Mouse (Mus musculus) small intestine, adult 2 months (tissue): ENCODE results near the gene Ppp1r11. TPM values are rescaled to one million over a fixed set of nuclear protein-coding genes. Genes with fewer than 3 reads are reported as not detected.

Experiments used
- H3K27ac ChIP-seq: fragments of 200-500 bp; 2 replicates; pipeline ENCODE4 v1.5.1; 2012; ENCODE audit warnings: low read depth, low read length, control low read depth, inconsistent platforms; ENCODE audit not compliant: insufficient read depth
- H3K27me3 ChIP-seq: fragments of 200-500 bp; 2 replicates; pipeline ENCODE4 v1.6.1; 2012; ENCODE audit warnings: mild to moderate bottlenecking, moderate library complexity, low read length, inconsistent platforms; ENCODE audit not compliant: control insufficient read depth, insufficient read depth
- H3K36me3 ChIP-seq: fragments of 200-500 bp; 2 replicates; pipeline ENCODE4 v1.6.1; 2012; ENCODE audit warnings: mild to moderate bottlenecking, low read length, control low read depth, inconsistent platforms; ENCODE audit not compliant: control insufficient read depth, insufficient read depth
- H3K4me1 ChIP-seq: fragments of 200-500 bp; 2 replicates; pipeline ENCODE4 v1.6.1; 2012; ENCODE audit warnings: low read length, inconsistent platforms, mixed read lengths; ENCODE audit not compliant: control insufficient read depth, insufficient read depth, insufficient read length
- H3K4me3 ChIP-seq: fragments of 200-500 bp; 2 replicates; pipeline ENCODE4 v1.5.1; 2012; ENCODE audit warnings: low read depth, mild to moderate bottlenecking, control low read depth, inconsistent platforms, low read length, moderate library complexity
- CTCF ChIP-seq: fragments of 200-500 bp; IDR thresholded peaks from 2 replicates; pipeline ENCODE4 v1.5.1; 2012; ENCODE audit warnings: low read depth, mild to moderate bottlenecking, control low read depth, inconsistent platforms, low read length, moderate library complexity, mixed read lengths; ENCODE audit not compliant: insufficient replicate concordance, insufficient read length; ENCODE audit errors: extremely low read depth
- POLR2A ChIP-seq: fragments of 200-500 bp; IDR thresholded peaks from 2 replicates; pipeline ENCODE4 v1.6.1; 2012; ENCODE audit warnings: low read depth, mild to moderate bottlenecking, control low read depth, inconsistent platforms, low read length, moderate library complexity
- WGBS: fragments of 180-500 bp; shearing (Covaris S2); methylation state at CpG from one replicate; pipeline ENCODE4 v1.1.7; 2018; 5-methylcytosine and 5-hydroxymethylcytosine counted together
- polyA plus RNA-seq: library from polyadenylated mRNA; depleted of rRNA; stranded (reverse); fragments of >200 nt; gene quantifications from 2 replicates; pipeline ENCODE4 v1.2.3, GENCODE M21; 2012; rRNA removed

The Ppp1r11 gene
- polyA plus RNA-seq, 1 experiment: 31.1 TPM

DNA sequence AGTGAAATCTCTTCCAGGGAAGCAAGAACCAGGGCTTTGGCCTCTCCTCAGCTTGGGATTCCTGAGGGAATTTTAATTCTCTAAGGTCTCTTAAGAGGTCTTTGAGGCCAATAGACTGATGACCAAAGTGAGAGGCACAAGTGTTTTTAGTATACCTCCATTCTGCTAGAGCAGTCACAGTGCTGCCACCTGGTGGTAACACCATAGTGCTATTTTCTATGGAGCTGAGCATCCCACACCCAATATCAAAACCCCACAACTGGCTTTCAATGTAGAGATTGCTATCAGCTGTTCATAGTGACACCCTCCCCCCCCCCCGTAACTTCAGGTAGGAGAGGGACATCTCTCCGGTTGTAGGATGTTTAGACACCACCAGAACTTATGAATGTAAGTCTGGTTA, 37.4 kb downstream of the Ppp1r11 start:
- Histone ChIP-seq H3K36me3 (peaks cover 12% of the 10 kb centered on the region), H3K27me3 (no peaks in the 10 kb centered on the region), H3K27ac (no peak overlapping the region), H3K4me3 (no peak overlapping the region), H3K4me1 (peaks cover 3% of the 10 kb centered on the region; the same call in 1 of the 2 replicates)
- 9% methylated on average over 2 of the region's 2 CpGs for WGBS
- TF ChIP-seq CTCF: no peak
- TF ChIP-seq POLR2A: no peak

DNA sequence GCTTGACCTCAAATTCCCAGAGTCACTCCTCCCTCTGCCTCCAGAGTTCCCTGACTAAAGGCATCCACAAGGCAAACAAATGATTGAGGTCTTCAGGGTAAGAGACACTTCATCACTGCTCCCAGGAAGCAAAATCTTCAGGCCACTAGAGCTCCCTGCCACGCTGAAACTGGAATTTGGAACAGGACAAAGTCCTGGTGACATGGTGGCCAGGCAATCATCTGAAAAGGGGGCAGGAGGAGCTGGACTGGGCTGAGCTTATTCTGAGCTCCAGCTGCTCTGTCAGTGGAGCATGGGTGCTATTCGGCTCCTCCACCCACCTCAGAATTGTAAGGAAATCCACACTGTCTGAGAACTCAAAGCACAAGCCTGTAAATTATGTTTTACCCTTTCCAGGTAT, 39.5 kb downstream of the Ppp1r11 start:
- no peak overlapping the region for H3K27ac ChIP-seq
- TF ChIP-seq CTCF: no peak
- no peak for TF ChIP-seq POLR2A
- 33% methylated on average over 2 of the region's 2 CpGs for WGBS

DNA sequence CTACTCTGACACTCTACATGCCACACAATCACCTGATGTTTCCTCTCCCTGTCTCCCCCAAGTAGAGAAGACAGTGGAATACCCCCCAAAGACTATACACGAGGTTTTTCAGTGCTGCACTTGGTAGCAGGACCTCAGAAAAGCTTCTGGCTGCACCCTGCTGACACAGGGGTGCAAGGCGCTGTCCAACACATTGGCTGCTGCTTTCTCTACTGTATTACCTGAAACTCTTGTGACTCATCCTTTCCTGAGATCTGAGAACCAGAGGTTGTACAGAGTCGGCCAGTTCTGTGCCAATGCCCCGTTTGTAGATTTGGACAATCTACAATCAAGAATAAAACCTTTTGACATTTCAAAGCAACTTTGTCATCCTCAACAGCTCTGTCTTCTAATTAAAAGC, 41.7 kb downstream of the Ppp1r11 start:
- Histone ChIP-seq H3K27me3 (no peaks in the 10 kb centered on the region), H3K36me3 (peaks cover 49% of the 10 kb centered on the region), H3K4me3 (no peak overlapping the region), H3K4me1 (peaks cover 5% of the 10 kb centered on the region; the same call in 1 of the 2 replicates), H3K27ac (no peak overlapping the region)
- 64% methylated on average over 4 of the region's 4 CpGs for WGBS
- TF ChIP-seq CTCF: no peak
- TF ChIP-seq POLR2A: no peak

More for the DNA sequence above, 39.5 kb downstream of the Ppp1r11 start:
- Histone ChIP-seq H3K27me3 (no peaks in the 10 kb centered on the region), H3K4me3 (no peak overlapping the region), H3K4me1 (peaks cover 3% of the 10 kb centered on the region; the same call in 1 of the 2 replicates), H3K36me3 (peaks cover 28% of the 10 kb centered on the region)

DNA sequence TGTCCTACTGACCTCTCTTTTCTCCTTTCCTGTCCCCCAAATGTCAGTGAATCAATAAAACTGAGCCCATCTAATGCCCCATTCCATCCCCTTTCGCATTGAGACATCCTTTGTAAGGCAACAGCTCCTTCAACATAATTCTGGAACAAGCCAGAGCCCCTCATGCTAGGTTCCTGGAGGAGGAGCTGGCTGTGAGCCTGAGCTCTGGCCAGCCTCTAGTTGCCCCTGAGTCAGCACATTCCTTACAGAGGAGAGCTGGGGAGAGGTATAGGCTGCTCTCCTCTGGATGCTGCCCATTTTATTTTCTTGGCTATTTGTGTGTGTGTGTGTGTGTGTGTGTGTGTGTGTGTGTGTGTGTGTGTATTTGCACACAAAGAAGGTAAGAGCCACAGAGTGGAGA, 43.3 kb downstream of the Ppp1r11 start:
- H3K36me3 ChIP-seq: peaks cover 54% of the 10 kb centered on the region
- no peak overlapping the region for H3K27ac ChIP-seq
- no peaks in the 10 kb centered on the region for H3K27me3 ChIP-seq
- H3K4me3 ChIP-seq: no peak overlapping the region
- H3K4me1 ChIP-seq: peaks cover 5% of the 10 kb centered on the region; the same call in 1 of the 2 replicates
- TF ChIP-seq CTCF (no peak), POLR2A (no peak)
- WGBS: 77% methylated on average over 1 of the region's 1 CpGs

GRCm38 (mm10) chr17:36903651-36904050, 47.9 kb downstream of the Ppp1r11 start:
- Histone ChIP-seq H3K4me1 (peaks cover 1% of the 10 kb centered on the region; the same call in 1 of the 2 replicates), H3K4me3 (no peak overlapping the region), H3K27me3 (no peaks in the 10 kb centered on the region), H3K36me3 (peaks cover 47% of the 10 kb centered on the region), H3K27ac (no peak overlapping the region)
- WGBS: 49% methylated on average over 3 of the region's 3 CpGs
- TF ChIP-seq CTCF: no peak
- no peak for TF ChIP-seq POLR2A

GRCm38 (mm10) chr17:36900691-36901090, 50.9 kb downstream of the Ppp1r11 start:
- H3K36me3 ChIP-seq: peaks cover 22% of the 10 kb centered on the region
- H3K27me3 ChIP-seq: no peaks in the 10 kb centered on the region
- WGBS: 9% methylated on average over 1 of the region's 1 CpGs
- H3K4me3 ChIP-seq: peak overlapping the region; percentile 9; the same call in 1 of the 2 replicates
- TF ChIP-seq CTCF: no peak
- TF ChIP-seq POLR2A: no peak
- H3K27ac ChIP-seq: no peak overlapping the region
- H3K4me1 ChIP-seq: peaks cover 3% of the 10 kb centered on the region; the same call in 1 of the 2 replicates

DNA sequence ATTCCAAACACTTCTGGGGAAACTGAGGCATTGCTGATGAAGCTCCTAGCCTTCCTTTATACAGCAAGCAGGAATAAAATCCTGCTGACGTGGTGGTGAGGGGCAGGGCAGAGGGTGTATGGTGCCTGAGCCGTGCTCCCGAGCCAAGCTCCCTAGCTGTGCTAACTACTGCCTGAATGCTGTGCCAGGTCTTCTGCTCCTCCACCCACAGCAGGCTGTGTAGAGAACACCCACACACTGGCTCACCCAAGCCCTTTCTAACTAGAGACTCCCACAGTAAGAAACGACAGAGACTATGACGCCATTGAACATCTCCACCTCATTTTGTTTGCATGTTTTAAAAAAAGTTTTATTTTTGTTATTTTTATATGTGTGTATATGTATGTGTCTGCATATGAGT, 51.5 kb downstream of the Ppp1r11 start:
- H3K36me3 ChIP-seq: peaks cover 15% of the 10 kb centered on the region
- no peaks in the 10 kb centered on the region for H3K27me3 ChIP-seq
- TF ChIP-seq POLR2A: peak; percentile 39; the same call in 1 of the 2 replicates
- TF ChIP-seq CTCF: no peak
- peak overlapping the region; percentile 72 for H3K4me3 ChIP-seq
- peak overlapping the region; percentile 85 for H3K27ac ChIP-seq
- 35% methylated on average over 5 of the region's 5 CpGs for WGBS
- peaks cover 2% of the 10 kb centered on the region; the same call in 1 of the 2 replicates for H3K4me1 ChIP-seq

DNA sequence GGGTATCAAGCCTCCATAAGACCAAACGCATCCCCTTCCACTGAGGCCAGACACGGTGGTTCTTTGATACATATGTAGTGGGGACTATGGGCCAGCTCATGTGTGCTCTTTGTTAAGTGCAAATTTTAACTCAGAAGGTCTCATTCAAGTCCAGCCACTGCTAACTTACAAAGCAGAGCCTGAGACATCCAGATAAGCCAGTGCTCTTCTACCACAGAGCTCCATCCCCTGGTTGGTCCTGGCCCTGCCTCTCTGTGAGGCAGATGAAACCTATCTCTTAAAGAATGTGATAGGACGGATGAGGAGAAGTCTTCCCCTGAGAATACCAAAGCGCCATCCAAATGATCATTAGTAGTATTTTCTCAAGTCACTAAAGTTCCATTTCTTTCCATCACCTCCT, 52.2 kb downstream of the Ppp1r11 start:
- H3K36me3 ChIP-seq: peaks cover 11% of the 10 kb centered on the region
- 54% methylated on average over 4 of the region's 4 CpGs for WGBS
- peak overlapping the region; percentile 72 for H3K4me3 ChIP-seq
- peaks cover 2% of the 10 kb centered on the region; the same call in 1 of the 2 replicates for H3K4me1 ChIP-seq
- H3K27ac ChIP-seq: peak overlapping the region; percentile 85
- H3K27me3 ChIP-seq: no peaks in the 10 kb centered on the region
- TF ChIP-seq CTCF: peak; percentile 9; the same call in 1 of the 2 replicates
- no peak for TF ChIP-seq POLR2A

Other genes starting within 250 kb of the Ppp1r11 start
- gene H2-M10.5, start 178.8 kb downstream of the Ppp1r11 start, polyA plus RNA-seq: not detected in 2 replicates
- gene H2-M10.6, start 139.6 kb downstream of the Ppp1r11 start, polyA plus RNA-seq: not detected in 2 replicates
- 15.5 and 37.3 TPM in 2 replicates for gene Trim26, start 114.6 kb downstream of the Ppp1r11 start, polyA plus RNA-seq
- gene Trim15, start 84.5 kb downstream of the Ppp1r11 start, polyA plus RNA-seq: 25.0 and 39.3 TPM in 2 replicates
- 0.09 TPM in 1 of 2 replicates, not detected in the other for gene Trim10, start 82.2 kb downstream of the Ppp1r11 start, polyA plus RNA-seq
- gene Trim40, start 61.6 kb downstream of the Ppp1r11 start, polyA plus RNA-seq: 23.2 and 42.3 TPM in 2 replicates
- 31.8 and 57.0 TPM in 2 replicates for gene Trim31, start 53.6 kb downstream of the Ppp1r11 start, polyA plus RNA-seq
- gene Rnf39, start 8.8 kb downstream of the Ppp1r11 start, polyA plus RNA-seq: 3.6 and 16.0 TPM in 2 replicates
- 14.3 and 23.8 TPM in 2 replicates for gene Znrd1, start 6.8 kb upstream of the Ppp1r11 start, polyA plus RNA-seq
- 0.18 and 0.25 TPM in 2 replicates for gene Znrd1as, start 6.9 kb upstream of the Ppp1r11 start, polyA plus RNA-seq
- gene 2410137M14Rik, start 29.5 kb upstream of the Ppp1r11 start, polyA plus RNA-seq: not detected in 2 replicates
- 0.09 TPM in 1 of 2 replicates, not detected in the other for gene H2-M5, start 37.8 kb upstream of the Ppp1r11 start, polyA plus RNA-seq
- 0.70 and 0.84 TPM in 2 replicates for gene Zfp57, start 49.4 kb upstream of the Ppp1r11 start, polyA plus RNA-seq
- gene Mog, start 71.7 kb upstream of the Ppp1r11 start, polyA plus RNA-seq: not detected in 2 replicates
- gene Gabbr1, start 94.2 kb upstream of the Ppp1r11 start, polyA plus RNA-seq: 7.3 and 14.5 TPM in 2 replicates
- gene Olfr90, start 136.8 kb upstream of the Ppp1r11 start, polyA plus RNA-seq: not detected in 2 replicates
- gene Olfr91, start 146.5 kb upstream of the Ppp1r11 start, polyA plus RNA-seq: not detected in 2 replicates
- gene Olfr92, start 168.3 kb upstream of the Ppp1r11 start, polyA plus RNA-seq: not detected in 2 replicates
- gene Olfr93, start 209.8 kb upstream of the Ppp1r11 start, polyA plus RNA-seq: not detected in 2 replicates
- 0.79 TPM in 1 of 2 replicates, not detected in the other for gene Ubd, start 242.2 kb upstream of the Ppp1r11 start, polyA plus RNA-seq
- not detected in 2 replicates for gene Olfr94, start 249.3 kb upstream of the Ppp1r11 start, polyA plus RNA-seq